Mouse (Mus musculus) cortical plate, adult 2 months (tissue): ENCODE data around the gene Galnt9.

Source experiments
- CTCF ChIP-seq: fragments of 200-500 bp; IDR thresholded peaks from 2 replicates; pipeline ENCODE4 v1.5.1; 2011; ENCODE audit warnings: mild to moderate bottlenecking, control low read depth, low read length; ENCODE audit not compliant: insufficient read depth; ENCODE audit errors: extremely low read depth
- POLR2A ChIP-seq: fragments of 200-500 bp; IDR thresholded peaks from 2 replicates; pipeline ENCODE4 v1.6.1; 2011; ENCODE audit warnings: mild to moderate bottlenecking, low read length, control low read depth; ENCODE audit not compliant: insufficient read depth; ENCODE audit errors: extremely low read depth

DNA sequence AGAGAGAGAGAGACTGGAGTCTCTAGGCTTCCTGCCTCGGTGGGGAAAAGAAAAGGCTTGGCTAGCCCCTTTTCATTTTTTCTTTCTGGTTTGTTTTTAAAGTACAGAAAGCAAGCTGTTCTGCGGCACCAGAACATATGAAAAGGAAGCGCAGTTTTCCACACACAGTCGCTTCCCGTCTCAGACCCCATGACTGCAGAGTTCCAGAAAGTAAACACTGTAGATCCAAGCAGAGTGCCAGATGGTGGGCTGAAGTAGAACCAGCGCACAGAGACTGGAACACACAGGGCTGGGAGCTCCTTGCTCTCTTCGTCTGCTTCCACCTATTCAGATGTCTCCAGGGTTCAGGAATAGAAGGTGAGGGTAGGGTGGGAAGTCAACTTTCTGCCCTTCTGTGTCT is 22.3 kb upstream of the Galnt9 start:
- TF ChIP-seq CTCF, result no peak
- no peak for TF ChIP-seq POLR2A
